Mouse (Mus musculus) WW6 (cell line): ENCODE data around the gene Hunk.

ENCODE experiments used
- DNase-seq: peaks from one replicate; pipeline ENCODE4 v3.0.0-alpha.2; 2013; ENCODE audit warnings: low read depth, low spot score

The Hunk gene

GRCm38 (mm10) chr16:90390731-90391130 lies 4.9 kb downstream of the Hunk start:
- no peak for DNase-seq

- DNase-seq, result no peak
These were observed 8.9 kb downstream of the Hunk start for GRCm38 (mm10) chr16:90394761-90395160.

GRCm38 (mm10) chr16:90395996-90396556 lies 10.3 kb downstream of the Hunk start:
- DNase-seq, result no peak

- no peak for DNase-seq
These were observed 11.1 kb downstream of the Hunk start for GRCm38 (mm10) chr16:90396882-90397281.

GRCm38 (mm10) chr16:90400314-90400713 lies 14.5 kb downstream of the Hunk start:
- DNase-seq, result peak; percentile 48

GRCm38 (mm10) chr16:90400906-90401666 lies 15.3 kb downstream of the Hunk start:
- DNase-seq, result no peak

- DNase-seq, result no peak
These were observed 16.5 kb downstream of the Hunk start for GRCm38 (mm10) chr16:90402292-90402691.

GRCm38 (mm10) chr16:90405195-90405594 lies 19.4 kb downstream of the Hunk start:
- DNase-seq, result no peak

- no peak for DNase-seq
These were observed 19.8 kb downstream of the Hunk start for GRCm38 (mm10) chr16:90405599-90405998.

- no peak for DNase-seq
These were observed 21.9 kb downstream of the Hunk start for GRCm38 (mm10) chr16:90407541-90408289.

GRCm38 (mm10) chr16:90412096-90413082 lies 26.6 kb downstream of the Hunk start:
- DNase-seq, result no peak

GRCm38 (mm10) chr16:90416621-90417020 lies 30.8 kb downstream of the Hunk start:
- no peak for DNase-seq

GRCm38 (mm10) chr16:90418661-90419060 lies 32.8 kb downstream of the Hunk start:
- DNase-seq, result no peak

- DNase-seq, result no peak
These were observed 35.3 kb downstream of the Hunk start for GRCm38 (mm10) chr16:90421145-90421544.

- DNase-seq, result no peak
These were observed 35.7 kb downstream of the Hunk start for GRCm38 (mm10) chr16:90421551-90421950.

GRCm38 (mm10) chr16:90422108-90422529 lies 36.3 kb downstream of the Hunk start:
- no peak for DNase-seq

GRCm38 (mm10) chr16:90423898-90424297 lies 38.1 kb downstream of the Hunk start:
- no peak for DNase-seq

- DNase-seq, result no peak
These were observed 38.6 kb downstream of the Hunk start for GRCm38 (mm10) chr16:90424391-90424790.

- no peak for DNase-seq
These were observed 40.4 kb downstream of the Hunk start for GRCm38 (mm10) chr16:90426234-90426633.

- no peak for DNase-seq
These were observed 42.2 kb downstream of the Hunk start for GRCm38 (mm10) chr16:90427838-90428630.

- no peak for DNase-seq
These were observed 47.7 kb downstream of the Hunk start for GRCm38 (mm10) chr16:90433551-90433950.
